Mouse (Mus musculus) brain, embryonic 14.5 days (tissue): Measurements from ENCODE around the gene Kctd11. TPM values are rescaled to one million over a fixed set of nuclear protein-coding genes. Genes with fewer than 3 reads are reported as not detected.
"Not testable (repeated sequence)": the region's sequence is repeated elsewhere in the genome, so short reads cannot be mapped to it uniquely, and the experiment has no call there.

Experiments
- DNase-seq: peaks from one replicate; pipeline ENCODE4 v3.0.0-alpha.2; 2011; ENCODE audit warnings: low read depth
- CTCF ChIP-seq: fragments of 200-500 bp; IDR thresholded peaks from 2 replicates; pipeline ENCODE4 v1.5.1; 2012; ENCODE audit warnings: inconsistent platforms, mild to moderate bottlenecking, moderate library complexity, borderline replicate concordance; ENCODE audit not compliant: insufficient read depth, insufficient read length; ENCODE audit errors: extremely low read depth
- POLR2A ChIP-seq: fragments of 200-500 bp; IDR thresholded peaks from 2 replicates; pipeline ENCODE4 v1.6.1; 2012; ENCODE audit warnings: mild to moderate bottlenecking, inconsistent platforms, borderline replicate concordance; ENCODE audit not compliant: poor library complexity, insufficient read depth, insufficient read length, severe bottlenecking; ENCODE audit errors: extremely low read depth
- polyA plus RNA-seq: library from polyadenylated mRNA; depleted of rRNA; stranded (reverse); fragments of >200 nt; gene quantifications from 2 replicates; pipeline ENCODE4 v1.2.3, GENCODE M21; 2012; rRNA removed

Kctd11 gene
- 1.6 and 1.9 TPM in 2 replicates for polyA plus RNA-seq

GRCm38 (mm10) chr11:69880853-69881603, at the start of gene Kctd11:
TSS of gene Kctd11 (minus strand) at chr11:69881406.
- DNase-seq: peak; percentile 72
- no peak for TF ChIP-seq CTCF
- no peak for TF ChIP-seq POLR2A

GRCm38 (mm10) chr11:69930176-69930575, 49.0 kb upstream of the Kctd11 start:
- not testable (repeated sequence) for DNase-seq

GRCm38 (mm10) chr11:69929712-69930111, 48.5 kb upstream of the Kctd11 start:
- DNase-seq: no peak
- TF ChIP-seq POLR2A (no peak), CTCF (no peak)

- TF ChIP-seq POLR2A: no peak
- no peak for TF ChIP-seq CTCF
- no peak for DNase-seq
Observed at GRCm38 (mm10) chr11:69927501-69927900, 46.3 kb upstream of the Kctd11 start.

GRCm38 (mm10) chr11:69922796-69923195, 41.6 kb upstream of the Kctd11 start:
- no peak for DNase-seq
- TF ChIP-seq CTCF: no peak
- TF ChIP-seq POLR2A: no peak

GRCm38 (mm10) chr11:69922012-69922756, 41.0 kb upstream of the Kctd11 start:
- DNase-seq: peak; percentile 29
- TF ChIP-seq POLR2A (no peak), CTCF (no peak)

GRCm38 (mm10) chr11:69921114-69922011, 40.2 kb upstream of the Kctd11 start, which contains the start of gene Eif5a:
TSS of gene Eif5a (minus strand) at chr11:69921958.
- peak; percentile 69 for TF ChIP-seq CTCF
- TF ChIP-seq POLR2A: peak; percentile 64
- DNase-seq: peak; percentile 100

- TF ChIP-seq POLR2A (no peak), CTCF (no peak)
- DNase-seq: peak; percentile 37
Observed at GRCm38 (mm10) chr11:69920266-69921031, 39.2 kb upstream of the Kctd11 start.

- DNase-seq: peak; percentile 86
- no peak for TF ChIP-seq POLR2A
- no peak for TF ChIP-seq CTCF
Observed at GRCm38 (mm10) chr11:69919661-69920265, 38.6 kb upstream of the Kctd11 start.

- no peak for TF ChIP-seq POLR2A
- no peak for TF ChIP-seq CTCF
- DNase-seq: no peak
Observed at GRCm38 (mm10) chr11:69919053-69919452, 37.8 kb upstream of the Kctd11 start.
